Mouse (Mus musculus) monocyte, adult 2 months (primary cell): ENCODE data around the gene Alg9.

Experiments
- DNase-seq, 2 experiments: peaks; one replicate each; pipeline ENCODE4 v3.0.0; 2022; ENCODE audit warnings: low spot score in 2 of 2, low read depth in 1 of 2

Alg9 gene

DNA sequence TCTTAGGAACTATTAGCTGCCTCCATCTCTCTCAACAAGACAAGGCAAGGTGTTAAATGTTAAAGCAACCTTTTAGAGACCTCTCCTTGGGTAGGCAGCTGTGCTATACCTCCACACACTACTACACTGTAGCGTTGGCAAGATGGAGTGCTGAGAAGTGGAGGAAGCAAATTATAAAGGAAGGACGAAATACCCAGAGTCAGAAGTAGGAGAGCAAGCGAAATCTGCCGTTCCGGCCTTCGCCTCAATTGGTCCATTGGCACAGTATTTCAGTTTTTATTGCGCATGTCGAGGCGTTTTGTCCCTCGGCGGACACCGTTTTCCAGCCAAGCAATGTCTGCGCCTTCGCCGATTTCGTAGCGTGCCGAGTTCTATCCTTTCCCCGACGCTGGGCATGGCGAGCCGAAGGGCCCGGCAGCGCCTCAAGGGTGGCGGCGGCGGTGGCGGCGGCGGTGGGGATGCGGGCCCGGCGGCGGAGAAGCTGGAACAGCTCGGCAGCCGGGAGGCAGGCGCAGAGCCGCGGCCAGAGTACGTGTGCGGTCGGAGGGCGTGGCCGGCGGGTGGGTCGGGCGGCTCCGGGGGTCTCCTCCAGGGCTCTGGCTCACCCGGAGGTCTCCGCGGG lies at the start of gene Alg9, which contains the start of gene 1110032A03Rik:
Alg9 (plus strand) TSS at position 29 of the 622 bp plus-strand sequence.
1110032A03Rik (minus strand) TSS at position 530 of the 622 bp plus-strand sequence.
- DNase-seq: peak; percentile 50 to 60

GRCm38 (mm10) chr9:50725921-50726590 lies 48.8 kb upstream of the Alg9 start:
- DNase-seq: no peak

DNA sequence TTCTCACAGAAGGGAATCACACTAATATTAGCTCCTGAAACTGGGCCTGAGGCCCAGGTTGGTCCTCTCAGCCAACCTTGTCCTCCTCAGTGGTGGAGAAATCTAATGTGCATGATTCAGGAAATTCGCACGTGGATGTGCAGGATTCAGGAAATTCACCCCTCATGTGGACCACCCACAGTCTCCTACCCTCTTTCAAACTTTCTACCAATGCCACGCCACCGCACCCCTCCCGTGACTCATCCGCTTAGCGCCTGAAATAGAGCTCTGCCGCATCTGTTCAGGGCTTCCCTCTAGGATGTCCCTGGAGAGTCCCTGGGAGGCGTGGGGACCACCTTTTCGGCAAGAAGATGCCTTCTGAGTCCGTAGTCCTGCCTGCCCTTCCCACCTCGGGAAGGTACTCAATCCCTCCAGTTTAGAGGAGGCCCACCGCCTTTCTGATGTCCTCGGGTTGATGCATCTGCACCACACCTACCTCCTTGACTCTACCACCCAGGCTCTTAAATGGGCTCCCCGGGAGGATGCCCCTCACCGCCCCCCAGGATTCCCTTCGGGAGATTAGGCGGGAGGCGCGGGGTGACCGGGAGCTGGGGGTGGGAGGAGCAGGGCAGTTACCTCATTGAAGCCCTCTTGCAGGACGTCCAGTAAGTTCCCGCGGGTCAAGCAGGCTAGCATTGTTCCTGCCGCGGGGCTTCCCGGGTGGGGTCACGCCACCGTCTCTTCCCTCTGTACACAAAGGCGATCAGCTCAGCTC lies 47.5 kb upstream of the Alg9 start:
- DNase-seq: no peak

- DNase-seq: no peak
Observed at GRCm38 (mm10) chr9:50727925-50728651, 46.7 kb upstream of the Alg9 start.

- no peak for DNase-seq
Observed at GRCm38 (mm10) chr9:50729600-50729999, 45.2 kb upstream of the Alg9 start.

- DNase-seq: no peak
Observed at GRCm38 (mm10) chr9:50732560-50732959, 42.3 kb upstream of the Alg9 start.

DNA sequence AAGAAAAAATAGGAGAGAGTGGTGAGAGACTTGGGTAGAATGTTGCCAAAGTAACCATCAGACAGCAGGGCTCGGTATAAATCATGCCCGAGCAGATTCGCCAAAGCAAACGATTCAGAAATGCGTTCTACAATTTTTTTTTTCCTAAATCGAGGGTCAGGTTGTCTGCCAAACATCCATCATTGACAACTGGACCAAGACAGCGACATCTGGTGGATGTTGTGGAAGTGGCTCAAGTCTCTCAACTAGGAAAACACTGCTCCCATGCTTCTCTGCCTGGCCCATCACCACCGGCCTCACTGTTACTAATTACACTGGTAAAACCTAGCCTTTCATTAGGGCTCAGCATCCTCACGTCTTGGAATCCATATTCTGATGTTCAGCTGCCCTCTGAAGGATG lies 39.8 kb upstream of the Alg9 start:
- DNase-seq: no peak

GRCm38 (mm10) chr9:50738914-50739870 lies 35.6 kb upstream of the Alg9 start, which contains the start of gene Dixdc1:
Dixdc1 (minus strand) TSS chr9:50739517.
- DNase-seq: peak; percentile 55 to 81

DNA sequence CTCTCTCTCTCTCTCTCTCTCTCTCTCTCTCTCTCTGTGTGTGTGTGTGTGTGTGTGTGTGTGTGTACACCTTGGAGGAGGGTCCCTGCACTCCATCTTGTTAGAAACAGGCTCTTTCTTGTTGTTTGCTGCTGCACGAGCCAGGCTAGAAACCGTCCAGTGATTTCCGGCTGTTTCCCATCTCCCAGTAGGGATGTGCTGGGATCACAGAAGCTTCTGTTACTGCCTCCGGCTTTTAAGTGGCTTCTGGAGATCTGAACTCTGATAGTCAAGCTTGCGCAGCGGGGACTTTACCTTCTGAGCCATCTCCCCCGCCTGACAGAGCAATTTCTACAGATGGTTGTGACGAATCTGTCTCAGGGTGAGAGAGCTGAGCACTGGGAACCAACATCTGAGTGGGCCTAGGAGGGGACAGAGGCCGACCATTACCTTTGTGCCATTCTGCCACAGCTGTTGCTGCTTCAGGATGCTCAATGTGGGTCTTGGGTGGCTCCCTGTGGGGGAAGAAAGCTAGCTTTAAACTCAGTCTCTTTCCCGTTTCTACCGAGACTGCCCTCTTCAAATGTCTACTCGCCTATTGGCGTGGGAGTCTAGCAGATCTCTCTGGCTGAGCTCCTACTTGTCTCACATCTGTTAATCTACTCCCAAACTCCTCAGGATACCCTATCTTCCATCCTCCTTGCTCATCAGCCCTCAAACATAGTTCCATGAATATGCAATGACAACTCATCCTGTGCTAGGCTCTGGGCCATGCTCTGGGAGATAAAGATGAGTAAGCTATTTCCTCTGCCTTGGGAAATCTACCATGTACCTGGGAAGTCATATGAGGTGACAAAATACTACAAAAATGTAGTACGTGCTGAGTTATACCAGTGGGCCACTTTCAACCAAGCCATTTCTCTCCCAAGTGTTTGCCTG lies 33.7 kb upstream of the Alg9 start:
- no peak for DNase-seq

DNA sequence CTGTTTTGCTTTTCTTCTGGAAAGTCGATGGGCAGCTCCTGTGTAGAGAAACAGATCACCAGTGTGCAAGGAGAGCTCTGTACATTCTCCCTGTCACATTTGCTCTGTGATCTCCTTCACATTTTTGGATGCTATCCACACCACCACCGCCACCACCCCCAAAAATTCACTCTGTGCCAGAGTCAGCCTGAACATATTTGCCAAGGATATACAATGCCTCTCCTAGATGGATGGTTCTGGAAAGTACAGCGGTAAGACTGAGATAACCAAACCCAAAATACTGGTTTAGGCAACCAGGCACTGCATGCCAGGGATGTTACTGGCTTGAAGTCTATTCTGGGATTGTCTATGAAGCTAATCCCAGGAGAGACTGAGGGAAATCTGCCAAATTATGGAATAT lies 32.6 kb upstream of the Alg9 start:
- no peak for DNase-seq

DNA sequence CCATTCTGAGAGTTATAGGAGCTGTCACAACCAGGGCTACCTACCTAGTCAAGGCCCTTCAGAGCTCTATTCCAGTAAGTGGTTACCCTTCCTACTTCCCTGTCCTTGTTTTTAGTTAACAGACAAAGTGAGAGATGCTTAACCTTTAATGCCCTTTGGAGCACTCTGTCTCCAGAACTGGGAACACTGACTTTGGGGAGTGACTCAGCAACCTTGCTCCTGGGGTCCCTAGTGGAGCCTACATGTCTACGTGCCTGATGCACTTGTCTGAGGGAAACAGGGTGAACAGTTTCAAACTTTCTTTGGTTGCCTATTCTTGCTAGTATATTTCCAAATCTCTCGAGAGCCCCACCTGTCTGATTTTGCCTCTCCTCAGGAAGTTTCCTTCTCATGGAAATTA lies 32.1 kb upstream of the Alg9 start:
- no peak for DNase-seq

- DNase-seq: no peak
Observed at GRCm38 (mm10) chr9:50745806-50746205, 29.0 kb upstream of the Alg9 start.

- DNase-seq: no peak
Observed at GRCm38 (mm10) chr9:50746214-50746677, 28.6 kb upstream of the Alg9 start, which contains the start of gene 2310030G06Rik. 2310030G06Rik (minus strand) TSS chr9:50746536.

DNA sequence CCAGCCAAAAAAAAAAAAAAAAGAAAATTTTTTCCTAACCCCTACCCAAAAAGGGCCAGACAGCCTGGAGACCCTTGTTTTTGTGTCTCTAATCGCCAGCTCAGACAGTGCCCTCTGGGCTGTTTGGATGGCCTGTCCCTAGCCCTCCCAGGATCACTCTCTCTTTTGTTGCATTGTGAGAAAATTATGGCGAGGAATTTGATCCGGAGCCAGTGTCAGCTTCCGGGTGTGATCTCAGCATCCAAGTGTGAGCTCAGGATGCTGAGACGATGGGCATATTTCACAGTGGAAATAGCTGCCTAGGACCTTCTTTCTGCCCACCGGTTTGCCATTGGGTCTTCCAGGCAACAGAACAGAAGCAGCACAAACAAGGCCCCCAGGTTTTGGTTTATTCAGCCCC lies 24.1 kb upstream of the Alg9 start:
- DNase-seq: no peak

DNA sequence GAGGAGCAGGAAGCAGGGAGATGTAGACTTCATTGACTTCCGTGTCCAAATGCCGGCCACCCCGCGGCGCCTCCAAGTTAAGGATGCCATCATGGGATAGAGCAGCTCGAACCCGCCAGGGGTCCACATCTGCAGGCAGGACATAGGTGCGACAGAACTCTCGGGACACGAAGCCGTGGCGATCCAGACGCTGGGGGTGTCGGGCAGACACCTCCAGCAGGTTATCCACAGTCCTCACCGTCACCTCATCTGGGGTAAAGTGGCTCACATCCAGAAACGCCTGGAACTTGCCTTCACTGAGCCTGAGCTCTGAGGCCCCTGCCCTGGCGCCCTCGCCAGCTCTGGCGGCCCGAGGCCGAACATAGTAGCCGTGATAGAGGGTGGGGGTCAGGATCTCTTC lies 23.5 kb upstream of the Alg9 start, which contains the start of gene Cryab:
Cryab (plus strand) TSS at position 3 of the 400 bp plus-strand sequence.
- DNase-seq: no peak

DNA sequence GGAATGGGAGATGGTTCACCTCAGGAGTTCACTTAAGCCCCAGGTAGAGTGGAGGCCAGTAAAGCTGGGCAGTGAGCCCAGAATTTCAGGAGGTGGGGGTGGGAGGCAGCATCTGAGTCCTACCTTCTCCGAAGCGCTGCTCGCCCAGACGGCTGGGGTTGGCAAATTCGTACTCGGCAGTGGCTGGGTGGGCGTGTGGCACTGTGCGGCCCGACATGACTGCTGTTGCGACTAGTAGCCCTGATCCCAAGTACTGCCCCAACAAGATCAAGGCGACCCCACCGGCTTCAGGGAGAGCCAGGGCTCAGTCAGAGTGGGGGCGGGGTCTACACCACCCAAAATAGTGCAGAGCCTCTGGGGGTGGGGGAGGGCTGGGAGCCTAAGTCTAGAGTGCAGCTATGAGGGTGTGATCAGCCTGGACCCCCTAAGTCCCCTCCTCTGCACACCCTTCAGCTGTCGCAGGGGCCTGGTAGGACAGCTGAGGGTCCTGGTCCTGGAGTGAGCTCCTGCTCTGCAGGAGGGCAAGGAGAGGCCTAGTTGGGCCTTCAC lies 22.7 kb upstream of the Alg9 start, which contains the start of gene Hspb2:
Hspb2 (minus strand) TSS at position 301 of the 549 bp plus-strand sequence.
- DNase-seq: no peak

DNA sequence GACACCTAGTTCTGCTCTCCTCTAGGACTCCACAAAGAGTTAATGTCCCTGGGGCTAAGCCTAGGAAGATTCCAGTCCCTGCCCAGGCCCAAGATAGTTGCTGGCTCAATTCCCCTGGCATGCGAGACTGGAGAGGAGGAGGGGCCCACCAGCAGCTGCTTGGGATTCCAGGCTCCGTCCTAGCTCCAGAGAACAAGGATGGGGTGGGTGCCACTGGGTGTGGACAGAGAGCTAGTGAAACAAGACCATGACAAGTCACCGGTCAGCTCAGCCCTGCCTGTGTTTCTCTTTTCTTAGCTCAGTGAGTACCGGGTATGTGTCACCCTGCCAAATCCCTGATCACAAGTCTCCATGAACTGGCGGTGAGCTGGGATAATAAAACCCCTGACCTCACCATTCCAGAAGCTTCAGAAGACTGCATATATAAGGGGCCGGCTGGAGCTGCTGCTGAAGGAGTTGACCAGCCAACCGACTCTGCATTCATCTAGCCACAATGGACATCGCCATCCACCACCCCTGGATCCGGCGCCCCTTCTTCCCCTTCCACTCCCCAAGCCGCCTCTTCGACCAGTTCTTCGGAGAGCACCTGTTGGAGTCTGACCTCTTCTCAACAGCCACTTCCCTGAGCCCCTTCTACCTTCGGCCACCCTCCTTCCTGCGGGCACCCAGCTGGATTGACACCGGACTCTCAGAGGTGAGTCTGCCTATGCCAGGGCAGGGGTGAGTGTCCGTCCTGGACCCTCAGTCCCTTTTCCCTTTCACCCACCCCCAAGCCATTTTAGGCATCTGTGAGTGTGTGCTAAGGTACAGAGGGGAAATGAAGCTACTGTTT lies 21.8 kb upstream of the Alg9 start:
- DNase-seq: no peak

DNA sequence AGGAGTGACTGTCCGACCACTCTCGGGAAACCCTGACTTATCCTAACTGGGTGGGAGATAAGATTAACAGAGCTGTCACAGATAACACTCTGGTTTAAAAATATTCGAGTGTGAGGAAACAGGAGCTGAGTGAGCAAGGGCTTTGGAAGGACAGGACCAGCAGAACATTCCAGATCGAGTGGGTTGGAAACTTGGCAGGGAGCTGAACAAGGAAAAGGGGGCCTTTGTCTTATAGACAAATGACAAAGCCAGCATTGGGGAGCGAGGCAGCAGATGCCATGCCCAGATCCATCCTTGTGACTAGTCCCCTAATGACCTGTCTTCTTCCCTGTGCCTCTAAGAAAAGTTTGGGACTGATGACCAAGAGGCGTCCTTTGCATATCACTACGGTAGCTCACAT lies 20.9 kb upstream of the Alg9 start:
- no peak for DNase-seq
